Mouse (Mus musculus): ENCODE results near the gene Cbfa2t3. TPM values are rescaled to one million over a fixed set of nuclear protein-coding genes. Genes with fewer than 3 reads are reported as not detected.
A peak's percentile ranks its signal among the peaks of the same experiment; 100 is the strongest.

Cbfa2t3 gene
- total and polyA plus RNA-seq, 2 experiments from 2014 or later: 5.6 to 9.5 TPM

- H3K4me1 ChIP-seq (ENCODE audit: insufficient read depth): peaks cover 10% of the 10 kb centered on the region; the same call in 1 of the 2 replicates
- peak overlapping the region; percentile 72; the same call in 1 of the 2 replicates for H3K9ac ChIP-seq
- WGBS: 49% methylated on average over 17 of the region's 17 CpGs
- peak overlapping the region; percentile 86 for H3K4me3 ChIP-seq (ENCODE audit: low read depth, low read length)
- no peak overlapping the region for H3K27ac ChIP-seq (ENCODE audit: low read depth, low read length)
- no peak for TF ChIP-seq CTCF (IDR thresholded peaks at IDR 0.05; ENCODE audit: low read depth)
- H3K36me3 ChIP-seq (ENCODE audit: insufficient read depth): no peaks in the 10 kb centered on the region; the same call in 1 of the 2 replicates
- H3K9me3 ChIP-seq (ENCODE audit: low read length): no peaks in the 10 kb centered on the region
- no peak for ATAC-seq
- no peaks in the 10 kb centered on the region for H3K27me3 ChIP-seq (ENCODE audit: insufficient read depth, low read length)
- H3K4me2 ChIP-seq (ENCODE audit: low read depth): peak overlapping the region; percentile 87
- DNase-seq: no peak
These were observed 23.1 kb downstream of the Cbfa2t3 start for GRCm38 (mm10) chr8:122675596-122676420.

DNA sequence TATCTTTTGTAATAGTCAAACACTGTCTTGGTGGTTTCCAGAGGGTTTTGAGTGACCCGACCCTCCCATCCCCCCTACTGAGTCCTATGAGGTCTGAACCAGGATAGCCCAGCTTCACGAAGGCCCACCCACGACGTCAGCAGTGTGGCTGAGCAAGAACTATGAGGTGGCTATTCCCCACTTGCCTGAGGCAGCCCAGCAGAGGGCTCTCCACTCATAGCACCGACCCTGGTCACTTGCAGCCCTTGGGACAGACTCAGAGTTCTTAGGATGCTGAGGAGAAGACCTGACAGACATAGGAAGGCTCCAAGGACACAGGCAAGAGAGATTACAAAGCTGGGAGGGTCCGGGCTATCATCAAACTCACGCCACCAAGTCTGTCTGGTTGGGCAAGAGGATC is 23.9 kb downstream of the Cbfa2t3 start:
- no peak for ATAC-seq
- Histone ChIP-seq H3K4me1 (ENCODE audit: insufficient read depth) (peaks cover 10% of the 10 kb centered on the region; the same call in 1 of the 2 replicates), H3K4me2 (ENCODE audit: low read depth) (peak overlapping the region; percentile 87), H3K9ac (no peak overlapping the region), H3K9me3 (ENCODE audit: low read length) (no peaks in the 10 kb centered on the region), H3K27me3 (ENCODE audit: insufficient read depth, low read length) (no peaks in the 10 kb centered on the region), H3K27ac (ENCODE audit: low read depth, low read length) (no peak overlapping the region), H3K4me3 (ENCODE audit: low read depth, low read length) (no peak overlapping the region), H3K36me3 (ENCODE audit: insufficient read depth) (no peaks in the 10 kb centered on the region; the same call in 1 of the 2 replicates)
- TF ChIP-seq CTCF (IDR thresholded peaks at IDR 0.05; ENCODE audit: low read depth): peak; percentile 45
- DNase-seq: no peak
- 38% methylated on average over 7 of the region's 7 CpGs for WGBS

- no peaks in the 10 kb centered on the region; the same call in 1 of the 2 replicates for H3K36me3 ChIP-seq (ENCODE audit: insufficient read depth)
- no peak overlapping the region for H3K9ac ChIP-seq
- H3K9me3 ChIP-seq (ENCODE audit: low read length): no peaks in the 10 kb centered on the region
- no peak overlapping the region for H3K4me2 ChIP-seq (ENCODE audit: low read depth)
- ATAC-seq (no peak), DNase-seq (no peak)
- H3K4me3 ChIP-seq (ENCODE audit: low read depth, low read length): no peak overlapping the region
- H3K27me3 ChIP-seq (ENCODE audit: insufficient read depth, low read length): no peaks in the 10 kb centered on the region
- WGBS: 83% methylated on average over 12 of the region's 12 CpGs
- H3K27ac ChIP-seq (ENCODE audit: low read depth, low read length): no peak overlapping the region
- H3K4me1 ChIP-seq (ENCODE audit: insufficient read depth): peaks cover 10% of the 10 kb centered on the region; the same call in 1 of the 2 replicates
- no peak for TF ChIP-seq CTCF (IDR thresholded peaks at IDR 0.05; ENCODE audit: low read depth)
These were observed 24.9 kb downstream of the Cbfa2t3 start for GRCm38 (mm10) chr8:122673989-122674388.

DNA sequence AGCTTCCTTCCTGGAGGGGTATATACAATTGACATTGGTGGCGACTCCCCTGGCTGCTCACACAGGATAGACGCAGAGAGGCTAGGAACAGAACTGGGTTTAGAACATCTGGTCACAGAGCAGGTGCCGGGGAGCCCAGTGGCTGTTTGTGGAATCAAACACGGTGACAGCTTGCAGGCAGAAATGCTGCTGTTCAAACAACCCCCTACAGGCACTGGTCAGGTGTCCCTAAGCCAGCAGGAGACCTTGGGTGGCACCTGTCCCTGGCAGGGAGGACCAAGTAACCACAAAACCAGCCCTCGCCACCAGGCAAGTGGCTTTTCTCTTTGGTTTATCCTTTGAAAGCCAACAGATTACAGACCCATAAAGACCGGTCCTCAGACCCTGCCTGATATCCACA is 27.0 kb downstream of the Cbfa2t3 start:
- Histone ChIP-seq H3K36me3 (ENCODE audit: insufficient read depth) (no peaks in the 10 kb centered on the region; the same call in 1 of the 2 replicates), H3K9me3 (ENCODE audit: low read length) (no peaks in the 10 kb centered on the region), H3K9ac (no peak overlapping the region), H3K27me3 (ENCODE audit: insufficient read depth, low read length) (no peaks in the 10 kb centered on the region), H3K4me2 (ENCODE audit: low read depth) (no peak overlapping the region), H3K27ac (ENCODE audit: low read depth, low read length) (no peak overlapping the region), H3K4me3 (ENCODE audit: low read depth, low read length) (no peak overlapping the region), H3K4me1 (ENCODE audit: insufficient read depth) (peaks cover 12% of the 10 kb centered on the region)
- TF ChIP-seq CTCF (IDR thresholded peaks at IDR 0.05; ENCODE audit: low read depth): no peak
- ATAC-seq (no peak), DNase-seq (no peak)
- 83% methylated on average over 6 of the region's 6 CpGs for WGBS

DNA sequence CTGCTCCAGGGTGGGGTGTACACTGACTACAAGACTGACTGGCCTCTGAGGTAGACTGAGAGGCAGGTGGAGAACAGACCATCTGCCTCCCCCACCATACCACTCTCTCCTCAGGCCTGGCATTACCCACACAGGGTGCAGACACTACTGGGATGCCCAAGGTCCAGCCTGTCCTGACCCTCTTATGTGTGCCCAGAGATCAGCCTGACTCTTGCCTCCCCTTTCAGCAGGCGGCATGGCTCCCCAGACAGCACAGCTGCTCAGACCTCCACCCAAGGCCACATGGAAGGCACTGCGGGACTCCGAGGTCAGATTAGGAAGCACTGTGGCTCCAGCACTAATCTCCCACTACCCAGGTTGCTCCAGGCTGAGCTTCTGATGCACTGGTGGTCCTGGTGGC is 28.2 kb downstream of the Cbfa2t3 start:
- 60% methylated on average over 3 of the region's 3 CpGs for WGBS
- H3K36me3 ChIP-seq (ENCODE audit: insufficient read depth): no peaks in the 10 kb centered on the region; the same call in 1 of the 2 replicates
- no peak overlapping the region for H3K4me2 ChIP-seq (ENCODE audit: low read depth)
- ATAC-seq (no peak), DNase-seq (no peak)
- H3K9me3 ChIP-seq (ENCODE audit: low read length): no peaks in the 10 kb centered on the region
- H3K27ac ChIP-seq (ENCODE audit: low read depth, low read length): no peak overlapping the region
- no peak for TF ChIP-seq CTCF (IDR thresholded peaks at IDR 0.05; ENCODE audit: low read depth)
- no peak overlapping the region for H3K4me3 ChIP-seq (ENCODE audit: low read depth, low read length)
- H3K4me1 ChIP-seq (ENCODE audit: insufficient read depth): peaks cover 14% of the 10 kb centered on the region
- no peak overlapping the region for H3K9ac ChIP-seq
- no peaks in the 10 kb centered on the region for H3K27me3 ChIP-seq (ENCODE audit: insufficient read depth, low read length)

DNA sequence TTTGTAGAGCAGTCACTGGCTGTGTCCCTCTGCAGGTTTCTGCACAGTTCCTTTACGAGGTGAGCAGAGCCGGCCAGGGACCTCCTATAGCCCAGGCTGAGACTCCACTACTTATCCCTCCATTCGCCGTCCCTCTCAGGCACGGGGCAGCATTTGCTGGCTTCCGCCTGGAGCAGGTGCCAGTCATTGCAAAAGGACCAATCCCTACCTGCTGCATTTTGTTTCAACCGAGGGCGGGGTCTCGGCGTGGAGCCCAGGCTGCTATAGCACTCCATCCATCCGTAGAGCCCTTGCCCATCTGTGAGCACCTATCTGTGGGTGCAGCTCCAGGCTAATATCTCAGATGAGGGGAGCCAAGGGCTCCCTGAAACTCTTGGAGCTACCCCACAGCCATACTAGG is 28.9 kb downstream of the Cbfa2t3 start:
- H3K4me3 ChIP-seq (ENCODE audit: low read depth, low read length): no peak overlapping the region
- ATAC-seq: no peak
- no peak for DNase-seq
- no peak overlapping the region for H3K9ac ChIP-seq
- no peak overlapping the region for H3K27ac ChIP-seq (ENCODE audit: low read depth, low read length)
- H3K4me1 ChIP-seq (ENCODE audit: insufficient read depth): peaks cover 19% of the 10 kb centered on the region
- no peak for TF ChIP-seq CTCF (IDR thresholded peaks at IDR 0.05; ENCODE audit: low read depth)
- H3K27me3 ChIP-seq (ENCODE audit: insufficient read depth, low read length): no peaks in the 10 kb centered on the region
- no peaks in the 10 kb centered on the region for H3K9me3 ChIP-seq (ENCODE audit: low read length)
- WGBS: 16% methylated on average over 11 of the region's 11 CpGs
- H3K4me2 ChIP-seq (ENCODE audit: low read depth): no peak overlapping the region
- H3K36me3 ChIP-seq (ENCODE audit: insufficient read depth): no peaks in the 10 kb centered on the region; the same call in 1 of the 2 replicates

DNA sequence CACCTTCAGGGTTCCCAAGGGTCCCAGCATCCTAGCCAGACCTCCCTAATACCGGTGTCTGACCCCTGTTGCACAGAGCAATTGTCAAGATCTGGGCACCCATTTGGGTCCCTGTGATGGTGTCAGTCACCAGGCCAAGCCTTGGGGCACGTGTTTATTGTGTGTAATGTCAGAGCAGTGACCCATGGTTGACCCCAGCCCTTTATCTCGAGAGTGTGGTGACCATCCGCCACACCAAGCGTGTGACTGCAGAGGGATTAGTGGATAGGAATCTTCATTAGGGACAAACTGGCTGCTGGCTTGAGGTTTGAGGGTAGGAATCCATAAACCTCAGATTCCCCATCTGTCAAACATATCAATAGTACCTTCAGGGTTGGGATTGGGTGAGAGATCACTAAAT is 29.5 kb downstream of the Cbfa2t3 start:
- WGBS: 24% methylated on average over 5 of the region's 5 CpGs
- no peak for ATAC-seq
- Histone ChIP-seq H3K27ac (ENCODE audit: low read depth, low read length) (no peak overlapping the region), H3K36me3 (ENCODE audit: insufficient read depth) (no peaks in the 10 kb centered on the region; the same call in 1 of the 2 replicates), H3K4me2 (ENCODE audit: low read depth) (no peak overlapping the region), H3K9me3 (ENCODE audit: low read length) (no peaks in the 10 kb centered on the region), H3K4me3 (ENCODE audit: low read depth, low read length) (no peak overlapping the region), H3K4me1 (ENCODE audit: insufficient read depth) (peaks cover 25% of the 10 kb centered on the region), H3K9ac (no peak overlapping the region), H3K27me3 (ENCODE audit: insufficient read depth, low read length) (no peaks in the 10 kb centered on the region)
- TF ChIP-seq CTCF (IDR thresholded peaks at IDR 0.05; ENCODE audit: low read depth): no peak
- no peak for DNase-seq
